Mouse (Mus musculus) cerebellum, postnatal 14 days (tissue): ENCODE results near the gene Akr1b8.
"Not testable (repeated sequence)": the region's sequence is repeated elsewhere in the genome, so short reads cannot be mapped to it uniquely, and the experiment has no call there.

Experiments used
- DNase-seq, 2 experiments: peaks; one replicate each; pipeline ENCODE4 v3.0.0; 2021; ENCODE audit warnings: mixed read lengths in 2 of 2

Gene Akr1b8

GRCm38 (mm10) chr6:34406746-34407145 lies 52.8 kb downstream of the Akr1b8 start:
- no peak for DNase-seq

GRCm38 (mm10) chr6:34407403-34407802 lies 53.5 kb downstream of the Akr1b8 start:
- DNase-seq = no peak

- peak in 1 of 2 experiments; percentile 8 for DNase-seq
Measured at GRCm38 (mm10) chr6:34412023-34412422, 58.1 kb downstream of the Akr1b8 start, which contains the start of gene Akr1b7. Akr1b7 (plus strand) TSS chr6:34412334.

- DNase-seq = no peak
Measured at GRCm38 (mm10) chr6:34412688-34413087, 58.8 kb downstream of the Akr1b8 start.

GRCm38 (mm10) chr6:34413386-34413785 lies 59.5 kb downstream of the Akr1b8 start:
- not testable (repeated sequence) for DNase-seq

- no peak for DNase-seq
Measured at GRCm38 (mm10) chr6:34416521-34416920, 62.6 kb downstream of the Akr1b8 start.
